Mouse (Mus musculus) forebrain, embryonic 10.5 days (tissue): ENCODE measurements around the gene Retsat. TPM values are rescaled to one million over a fixed set of nuclear protein-coding genes. Genes with fewer than 3 reads are reported as not detected.

Experiments used
- DNase-seq: peaks from one replicate; pipeline ENCODE4 v3.0.0-alpha.2; 2017; ENCODE audit warnings: low spot score; ENCODE audit errors: extremely low spot score
- H3K27ac ChIP-seq: fragments of 300-500 bp; sonication (generic); 2 replicates; pipeline ENCODE4 v1.5.1; 2016; ENCODE audit warnings: mild to moderate bottlenecking
- H3K27me3 ChIP-seq: fragments of 300-500 bp; sonication (generic); 2 replicates; pipeline ENCODE4 v1.6.1; 2016; ENCODE audit warnings: mild to moderate bottlenecking; ENCODE audit not compliant: poor library complexity, severe bottlenecking
- H3K36me3 ChIP-seq: fragments of 300-500 bp; sonication (generic); replicated peaks from 2 replicates; pipeline ENCODE4 v1.6.1; 2016; ENCODE audit warnings: mild to moderate bottlenecking, moderate library complexity
- H3K4me1 ChIP-seq: fragments of 300-500 bp; sonication (generic); 2 replicates; pipeline ENCODE4 v1.6.1; 2016
- H3K4me3 ChIP-seq: fragments of 300-500 bp; sonication (generic); 2 replicates; pipeline ENCODE4 v1.5.1; 2016; ENCODE audit warnings: mild to moderate bottlenecking, moderate library complexity
- H3K9me3 ChIP-seq: fragments of 300-500 bp; sonication (generic); 2 replicates; pipeline ENCODE4 v1.6.1; 2016; ENCODE audit warnings: mild to moderate bottlenecking, moderate library complexity
- WGBS: fragments of 180-500 bp; shearing (Covaris S2); methylation state at CpG from one replicate; pipeline ENCODE4 v1.1.7; 2016; 5-methylcytosine and 5-hydroxymethylcytosine counted together
- polyA plus RNA-seq: library from polyadenylated mRNA; unstranded; fragments of >200 nt; fragmentation: Nextera tagmentation; extraction: Ambion mirVana; gene quantifications from 2 replicates; pipeline ENCODE4 v1.2.1, GENCODE M21; 2016

Retsat gene
- polyA plus RNA-seq, 1 experiment from 2014 or later, result 8.3 TPM

DNA sequence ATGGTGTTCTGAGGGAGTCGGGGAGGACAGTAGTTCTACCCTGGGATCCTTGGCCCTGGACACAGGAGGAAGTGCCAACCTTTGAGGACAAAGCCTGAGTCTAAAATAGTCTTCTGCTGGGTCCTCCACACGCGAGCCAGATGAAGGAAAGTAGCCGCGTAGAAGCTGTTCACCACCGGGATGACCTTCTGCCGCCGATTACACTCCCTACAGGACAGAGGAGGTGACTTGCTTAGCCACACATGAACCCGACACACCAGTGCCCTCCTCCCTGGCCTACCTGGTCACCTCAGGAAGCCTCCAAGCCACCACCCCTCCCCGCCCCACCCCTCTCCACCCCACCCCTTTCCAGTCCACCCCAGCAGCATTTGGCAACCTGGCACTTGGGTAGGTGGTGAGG lies 29.5 kb upstream of the Retsat start:
- Histone ChIP-seq H3K9me3 (no peaks in the 10 kb centered on the region), H3K4me1 (peaks cover 10% of the 10 kb centered on the region), H3K36me3 (peaks cover 8% of the 10 kb centered on the region; the same call in 1 of the 2 replicates), H3K27me3 (no peaks in the 10 kb centered on the region), H3K4me3 (no peak overlapping the region), H3K27ac (no peak overlapping the region)
- no peak for DNase-seq
- WGBS, result 91% methylated on average over 10 of the region's 10 CpGs

GRCm38 (mm10) chr6:72570644-72571397 lies 27.5 kb upstream of the Retsat start:
- H3K27ac ChIP-seq, result no peak overlapping the region
- peaks cover under 1% of the 10 kb centered on the region for H3K4me1 ChIP-seq
- H3K9me3 ChIP-seq, result no peaks in the 10 kb centered on the region
- H3K27me3 ChIP-seq, result no peaks in the 10 kb centered on the region
- DNase-seq, result no peak
- 87% methylated on average over 10 of the region's 10 CpGs for WGBS
- H3K4me3 ChIP-seq, result no peak overlapping the region
- peaks cover 8% of the 10 kb centered on the region; the same call in 1 of the 2 replicates for H3K36me3 ChIP-seq

DNA sequence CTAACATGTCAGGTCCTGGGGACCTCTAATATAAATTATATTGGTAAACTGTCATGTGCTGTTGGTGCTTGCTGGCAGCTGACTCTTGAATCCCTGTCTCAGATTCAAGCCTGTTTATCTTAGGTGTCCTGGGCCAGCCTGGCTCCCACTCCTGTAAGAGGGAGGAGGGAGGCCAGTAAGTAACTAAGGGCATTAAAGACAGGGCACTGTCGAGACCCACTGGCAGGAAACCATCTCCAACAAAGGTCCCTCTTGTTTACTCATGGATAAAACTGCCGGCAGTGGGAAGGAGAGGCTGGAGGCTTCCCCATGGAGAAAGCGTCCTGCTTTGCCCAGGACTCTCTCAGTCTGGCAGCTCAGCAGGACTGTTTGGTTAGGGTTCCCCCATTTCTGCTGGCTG lies 26.4 kb upstream of the Retsat start:
- H3K4me1 ChIP-seq, result no peaks in the 10 kb centered on the region
- no peaks in the 10 kb centered on the region for H3K9me3 ChIP-seq
- DNase-seq, result no peak
- no peak overlapping the region for H3K27ac ChIP-seq
- H3K4me3 ChIP-seq, result no peak overlapping the region
- 47% methylated on average over 3 of the region's 3 CpGs for WGBS
- H3K36me3 ChIP-seq, result peaks cover 12% of the 10 kb centered on the region
- no peaks in the 10 kb centered on the region for H3K27me3 ChIP-seq

- Histone ChIP-seq H3K36me3 (peaks cover 10% of the 10 kb centered on the region; the same call in 1 of the 2 replicates), H3K4me1 (no peaks in the 10 kb centered on the region), H3K27ac (no peak overlapping the region), H3K4me3 (no peak overlapping the region), H3K9me3 (no peaks in the 10 kb centered on the region), H3K27me3 (no peaks in the 10 kb centered on the region)
- WGBS, result 93% methylated on average over 3 of the region's 3 CpGs
- DNase-seq, result no peak
Measured at GRCm38 (mm10) chr6:72576041-72576440, 22.2 kb upstream of the Retsat start.

DNA sequence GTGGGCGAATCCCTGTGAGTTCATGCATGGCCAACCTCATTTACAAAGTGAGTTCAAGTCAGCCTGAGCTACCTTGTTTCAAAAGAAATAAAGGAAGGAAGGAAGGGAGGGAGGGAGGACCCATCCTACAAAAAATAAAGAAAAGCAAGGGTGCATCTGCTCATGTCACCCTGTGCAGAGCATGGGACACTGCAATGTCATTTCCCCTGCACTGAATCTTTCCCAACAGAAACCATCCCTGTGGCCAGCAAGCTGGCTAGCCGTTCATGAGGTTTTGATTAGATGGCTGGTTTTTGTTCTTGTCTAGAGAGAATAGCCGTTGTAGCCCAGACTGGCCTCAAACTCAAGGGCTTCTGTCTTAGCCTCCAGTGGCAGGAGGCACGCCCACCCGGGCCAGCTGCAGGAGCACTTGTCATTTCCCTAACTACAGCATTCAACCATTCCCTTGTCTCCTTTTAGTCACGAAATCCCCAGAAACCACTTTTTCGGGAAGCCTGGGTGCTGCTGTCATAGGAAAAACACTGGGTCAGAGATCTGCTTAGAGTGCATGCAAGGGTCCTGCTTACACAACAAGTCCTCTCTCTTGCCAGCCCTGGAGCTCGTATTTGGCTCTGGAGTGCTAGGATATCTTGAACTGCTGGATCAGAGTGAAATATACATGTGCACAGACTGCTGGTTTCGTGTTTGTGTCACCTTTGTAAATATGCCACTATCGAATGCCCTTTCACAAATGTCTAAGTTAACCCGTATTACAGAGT lies 16.5 kb upstream of the Retsat start:
- no peaks in the 10 kb centered on the region for H3K27me3 ChIP-seq
- WGBS, result 79% methylated on average over 11 of the region's 11 CpGs

DNA sequence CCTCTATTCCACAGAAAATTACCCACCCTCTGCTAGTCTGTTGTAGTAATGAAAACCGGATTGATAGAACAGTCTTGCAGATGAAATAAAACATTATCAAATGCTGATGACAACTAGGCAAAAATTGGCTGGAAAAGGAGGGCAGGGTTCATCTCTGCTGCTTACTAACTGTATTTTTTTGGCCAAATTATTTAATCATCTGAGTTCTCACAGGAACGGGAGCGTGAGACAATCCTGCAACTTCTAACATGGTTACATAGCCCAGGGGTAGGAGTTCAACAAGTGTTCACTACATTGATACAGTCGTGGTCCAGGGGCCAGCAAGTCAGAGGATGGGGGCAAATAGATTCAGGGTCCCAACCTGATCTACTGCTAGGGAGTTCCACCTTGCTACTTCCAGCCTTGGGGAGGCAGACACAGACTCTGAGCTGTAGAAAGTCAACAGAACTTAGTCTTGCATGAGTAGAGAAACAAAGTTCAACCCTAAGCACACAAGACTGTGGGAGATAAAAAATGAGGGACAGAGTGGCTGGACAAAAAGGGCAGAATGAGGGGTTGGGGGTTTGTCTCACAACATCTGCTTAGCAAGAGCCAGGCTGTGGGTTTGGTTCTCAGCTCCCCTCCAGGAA lies 14.9 kb upstream of the Retsat start:
- Histone ChIP-seq H3K36me3 (no peaks in the 10 kb centered on the region; the same call in 1 of the 2 replicates), H3K4me1 (peaks cover 6% of the 10 kb centered on the region; the same call in 1 of the 2 replicates), H3K27ac (no peak overlapping the region), H3K9me3 (no peaks in the 10 kb centered on the region), H3K4me3 (no peak overlapping the region), H3K27me3 (no peaks in the 10 kb centered on the region)
- WGBS, result 88% methylated on average over 4 of the region's 4 CpGs
- DNase-seq, result no peak

More for the DNA sequence above, 16.5 kb upstream of the Retsat start:
- Histone ChIP-seq H3K4me1 (peaks cover 6% of the 10 kb centered on the region; the same call in 1 of the 2 replicates), H3K4me3 (no peak overlapping the region), H3K27ac (no peak overlapping the region), H3K36me3 (peaks cover 4% of the 10 kb centered on the region), H3K9me3 (no peaks in the 10 kb centered on the region)
- DNase-seq, result no peak

- Histone ChIP-seq H3K27ac (no peak overlapping the region), H3K4me3 (no peak overlapping the region), H3K36me3 (no peaks in the 10 kb centered on the region; the same call in 1 of the 2 replicates), H3K27me3 (no peaks in the 10 kb centered on the region), H3K4me1 (peaks cover 6% of the 10 kb centered on the region; the same call in 1 of the 2 replicates), H3K9me3 (no peaks in the 10 kb centered on the region)
- no peak for DNase-seq
- WGBS, result 87% methylated on average over 11 of the region's 11 CpGs
Measured at GRCm38 (mm10) chr6:72584154-72584553, 14.1 kb upstream of the Retsat start.

DNA sequence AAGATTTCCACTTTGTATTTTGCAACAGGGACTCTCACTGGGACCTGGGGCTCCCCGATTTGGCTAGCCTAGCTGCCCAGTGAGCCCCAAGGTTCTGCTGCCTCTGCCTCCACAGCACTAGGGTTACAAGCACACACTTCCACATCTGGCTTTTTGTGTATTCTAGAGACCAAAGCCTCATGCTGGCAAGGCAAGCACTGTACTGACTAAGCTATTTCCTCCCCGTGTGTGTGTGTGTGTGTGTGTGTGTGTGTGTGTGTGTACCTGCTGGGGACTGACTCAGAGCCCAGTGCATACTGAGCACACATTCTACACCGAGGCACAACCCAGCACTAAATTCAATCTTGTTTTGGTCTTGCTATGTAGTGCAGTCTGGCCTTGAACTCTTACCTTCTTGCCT lies 11.6 kb upstream of the Retsat start:
- no peaks in the 10 kb centered on the region for H3K27me3 ChIP-seq
- H3K4me1 ChIP-seq, result peaks cover 3% of the 10 kb centered on the region; the same call in 1 of the 2 replicates
- H3K9me3 ChIP-seq, result no peaks in the 10 kb centered on the region
- no peak overlapping the region for H3K4me3 ChIP-seq
- no peak for DNase-seq
- WGBS, result 79% methylated on average over 3 of the region's 3 CpGs
- no peak overlapping the region for H3K27ac ChIP-seq
- H3K36me3 ChIP-seq, result no peaks in the 10 kb centered on the region; the same call in 1 of the 2 replicates

DNA sequence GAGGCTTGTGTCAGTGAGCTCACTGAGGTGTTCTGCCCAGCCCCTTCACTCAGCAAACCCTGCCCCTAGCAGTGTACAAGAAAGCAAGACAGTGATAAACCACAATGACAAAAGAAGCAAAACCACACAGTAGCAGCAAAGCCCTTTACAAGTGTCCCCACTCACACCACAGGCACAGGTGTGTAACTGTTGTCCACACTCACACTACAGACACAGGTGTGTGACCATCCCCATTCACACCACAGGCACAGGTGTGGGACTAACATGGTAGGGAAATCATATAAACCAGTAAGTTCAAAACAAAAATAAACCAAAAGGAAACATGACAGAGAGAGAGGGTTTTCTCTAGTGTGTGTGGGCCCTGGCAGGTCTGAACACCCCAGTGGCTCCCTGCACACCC lies 10.0 kb upstream of the Retsat start:
- H3K27ac ChIP-seq, result no peak overlapping the region
- no peak overlapping the region for H3K4me3 ChIP-seq
- H3K36me3 ChIP-seq, result no peaks in the 10 kb centered on the region; the same call in 1 of the 2 replicates
- DNase-seq, result no peak
- no peaks in the 10 kb centered on the region for H3K27me3 ChIP-seq
- no peaks in the 10 kb centered on the region for H3K4me1 ChIP-seq
- no peaks in the 10 kb centered on the region for H3K9me3 ChIP-seq

GRCm38 (mm10) chr6:72590111-72590510 lies 8.2 kb upstream of the Retsat start:
- no peak overlapping the region for H3K27ac ChIP-seq
- H3K36me3 ChIP-seq, result no peaks in the 10 kb centered on the region

DNA sequence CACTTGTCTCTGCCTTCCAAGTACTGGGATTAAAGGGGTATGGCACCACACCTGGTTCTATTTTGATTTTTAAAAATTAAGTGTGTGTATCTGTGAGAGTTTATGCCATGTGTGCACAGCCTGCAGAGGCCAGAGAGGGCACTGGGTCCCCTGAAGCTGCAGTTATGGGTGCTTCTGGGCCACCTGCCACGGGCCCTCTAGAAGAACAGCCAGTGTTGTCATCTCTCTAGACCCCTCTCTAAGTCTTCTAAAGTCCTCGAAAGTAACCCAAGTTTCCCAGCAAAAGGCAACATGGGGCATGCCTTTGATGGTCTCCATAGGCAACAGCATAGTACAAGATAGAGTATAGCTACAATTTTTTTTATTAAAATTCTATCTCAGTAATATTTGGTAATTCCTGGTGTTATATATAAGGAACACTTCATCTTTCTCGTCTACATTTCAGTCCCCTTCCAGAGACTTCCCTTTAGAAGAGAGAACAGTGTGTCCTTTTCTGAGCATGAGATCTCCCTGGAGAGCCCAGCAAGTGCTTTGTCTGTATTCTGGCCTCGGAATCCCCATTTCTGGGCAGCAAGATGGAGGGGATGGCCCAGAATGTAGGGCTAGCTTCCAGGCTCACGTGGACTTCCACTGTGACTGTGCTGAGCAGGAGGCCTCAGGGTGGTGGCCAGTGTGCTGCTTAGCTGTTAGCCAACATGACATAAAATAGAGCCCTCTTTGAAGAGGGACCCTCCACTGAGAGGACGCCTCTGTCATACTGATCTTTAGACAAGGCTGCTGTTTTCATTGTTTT lies 5.1 kb upstream of the Retsat start:
- no peaks in the 10 kb centered on the region for H3K9me3 ChIP-seq
- peaks cover 12% of the 10 kb centered on the region for H3K4me1 ChIP-seq
- no peak for DNase-seq
- no peaks in the 10 kb centered on the region for H3K36me3 ChIP-seq
- H3K4me3 ChIP-seq, result no peak overlapping the region
- 80% methylated on average over 6 of the region's 6 CpGs for WGBS
- no peak overlapping the region for H3K27ac ChIP-seq
- H3K27me3 ChIP-seq, result no peaks in the 10 kb centered on the region

More at GRCm38 (mm10) chr6:72590111-72590510, 8.2 kb upstream of the Retsat start:
- DNase-seq, result no peak
- Histone ChIP-seq H3K4me1 (no peaks in the 10 kb centered on the region), H3K4me3 (no peak overlapping the region), H3K9me3 (no peaks in the 10 kb centered on the region), H3K27me3 (no peaks in the 10 kb centered on the region)

DNA sequence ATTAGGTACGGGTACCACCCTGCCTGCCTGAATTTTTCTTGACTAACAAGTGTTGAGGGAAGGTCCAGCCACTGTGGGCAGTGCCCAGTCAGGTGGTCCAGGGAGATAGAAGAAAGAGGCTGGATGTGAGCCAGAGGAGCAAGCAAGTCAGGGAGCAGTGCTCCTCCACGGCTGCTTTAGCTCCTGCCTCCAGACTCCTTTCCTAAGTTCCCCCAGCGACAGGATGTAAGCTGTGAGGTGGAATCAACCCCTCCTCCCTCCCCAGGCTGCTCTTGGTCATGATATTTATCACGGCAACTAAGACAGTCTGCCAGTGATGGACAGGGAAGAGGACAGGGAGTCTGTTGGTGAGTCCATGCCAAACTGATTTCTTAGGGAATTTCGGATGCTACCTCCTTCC lies 4.4 kb upstream of the Retsat start:
- Histone ChIP-seq H3K36me3 (no peaks in the 10 kb centered on the region), H3K9me3 (no peaks in the 10 kb centered on the region), H3K27ac (no peak overlapping the region), H3K4me1 (peaks cover 19% of the 10 kb centered on the region), H3K27me3 (no peaks in the 10 kb centered on the region), H3K4me3 (no peak overlapping the region)
- no peak for DNase-seq
- 69% methylated on average over 5 of the region's 5 CpGs for WGBS
